Mouse (Mus musculus) lung, adult 10 weeks (tissue): ENCODE results near the gene Tmem266. TPM values are rescaled to one million over a fixed set of nuclear protein-coding genes. Genes with fewer than 3 reads are reported as not detected.

Source experiments
- polyA plus RNA-seq: library from polyadenylated mRNA; stranded (reverse); fragments of 350-450 nt; fragmentation: Illumina TruSeq; extraction: RNeasy Lipid Tissue Mini Kit (QIAGEN cat#74804); gene quantifications from one replicate; pipeline ENCODE4 v1.2.3, GENCODE M21; 2014; ENCODE audit warnings: low read depth, low replicate concordance; ENCODE audit not compliant: insufficient read depth

Gene Tmem266
- not detected for polyA plus RNA-seq

DNA sequence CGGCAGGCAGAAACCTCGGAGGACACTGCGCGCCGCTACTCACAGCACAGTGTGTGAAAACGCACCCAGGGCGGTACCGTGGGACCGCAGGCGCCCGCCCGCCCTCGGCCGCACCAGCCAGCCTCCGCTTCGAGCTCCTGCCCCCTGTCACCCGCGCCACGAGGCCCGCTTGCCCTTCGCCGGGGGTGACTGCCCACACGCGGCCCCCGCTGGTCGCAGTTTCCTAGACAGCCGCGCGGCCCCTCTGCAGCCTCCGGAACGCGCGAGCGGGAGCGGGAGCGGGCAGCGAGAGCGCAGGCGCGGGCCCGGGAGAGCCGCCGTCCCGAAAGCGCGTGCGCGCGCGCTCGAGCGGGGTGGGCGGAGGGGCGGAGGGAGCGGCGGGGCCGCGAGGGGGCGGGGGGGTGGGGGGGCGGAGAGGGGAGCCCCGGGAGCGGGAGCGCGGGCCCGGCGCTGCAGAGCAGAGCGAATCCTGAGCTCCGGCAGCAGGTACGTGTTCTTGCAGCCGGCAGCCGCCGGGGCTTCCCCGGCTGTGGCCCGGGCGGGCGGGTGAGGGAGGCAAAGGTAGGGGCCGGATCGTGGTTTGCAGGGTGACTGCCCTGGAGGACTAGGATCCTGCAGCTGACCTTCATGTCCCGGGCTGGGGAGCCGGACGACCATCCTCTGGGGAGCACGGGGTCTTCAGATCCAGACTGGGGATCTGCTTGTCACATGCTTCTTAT lies at the start of gene Tmem266, which contains the start of gene Nrg4:
Gene Tmem266 (plus strand): TSS at position 399 of the 719 bp plus-strand sequence.
Gene Nrg4 (minus strand): TSS at position 330 of the 719 bp plus-strand sequence.

Other genes starting within 250 kb of the Tmem266 start
- 17.2 TPM for gene Ube2q2, start 178.1 kb upstream of the Tmem266 start, polyA plus RNA-seq
- 21.6 TPM for gene Fbxo22, start 118.0 kb upstream of the Tmem266 start, polyA plus RNA-seq
- gene Nrg4, start 69 bp upstream of the Tmem266 start, polyA plus RNA-seq = 2.0 TPM
- 107 TPM for gene Etfa, start 185.3 kb downstream of the Tmem266 start, polyA plus RNA-seq
- not detected for gene Isl2, start 211.8 kb downstream of the Tmem266 start, polyA plus RNA-seq